Mouse (Mus musculus) brain, embryonic 14.5 days (tissue): ENCODE measurements around the gene Pla2g1b. TPM values are rescaled to one million over a fixed set of nuclear protein-coding genes. Genes with fewer than 3 reads are reported as not detected.

Source experiments
- DNase-seq: peaks from one replicate; pipeline ENCODE4 v3.0.0-alpha.2; 2011; ENCODE audit warnings: low read depth
- CTCF ChIP-seq: fragments of 200-500 bp; IDR thresholded peaks from 2 replicates; pipeline ENCODE4 v1.5.1; 2012; ENCODE audit warnings: inconsistent platforms, mild to moderate bottlenecking, moderate library complexity, borderline replicate concordance; ENCODE audit not compliant: insufficient read depth, insufficient read length; ENCODE audit errors: extremely low read depth
- POLR2A ChIP-seq: fragments of 200-500 bp; IDR thresholded peaks from 2 replicates; pipeline ENCODE4 v1.6.1; 2012; ENCODE audit warnings: mild to moderate bottlenecking, inconsistent platforms, borderline replicate concordance; ENCODE audit not compliant: poor library complexity, insufficient read depth, insufficient read length, severe bottlenecking; ENCODE audit errors: extremely low read depth
- polyA plus RNA-seq: library from polyadenylated mRNA; depleted of rRNA; stranded (reverse); fragments of >200 nt; gene quantifications from 2 replicates; pipeline ENCODE4 v1.2.3, GENCODE M21; 2012; rRNA removed

Pla2g1b gene
- polyA plus RNA-seq, 1 experiment: not detected

GRCm38 (mm10) chr5:115523971-115524370 is 57.9 kb downstream of the Pla2g1b start:
- TF ChIP-seq POLR2A (no peak), CTCF (no peak)
- no peak for DNase-seq

Other genes with a start within 250 kb of the Pla2g1b start
- 57.0 and 82.5 TPM in 2 replicates for gene Pop5, start 230.4 kb upstream of the Pla2g1b start, polyA plus RNA-seq
- gene Rnf10, start 193.4 kb upstream of the Pla2g1b start, polyA plus RNA-seq: 200 and 220 TPM in 2 replicates
- 15.7 and 20.5 TPM in 2 replicates for gene Coq5, start 186.6 kb upstream of the Pla2g1b start, polyA plus RNA-seq
- 602 and 608 TPM in 2 replicates for gene Dynll1, start 165.3 kb upstream of the Pla2g1b start, polyA plus RNA-seq
- gene Srsf9, start 139.1 kb upstream of the Pla2g1b start, polyA plus RNA-seq: 91.9 and 105 TPM in 2 replicates
- gene Gatc, start 125.1 kb upstream of the Pla2g1b start, polyA plus RNA-seq: 26.7 and 36.9 TPM in 2 replicates
- 25.6 and 30.3 TPM in 2 replicates for gene Triap1, start 125.0 kb upstream of the Pla2g1b start, polyA plus RNA-seq
- gene Cox6a1, start 117.3 kb upstream of the Pla2g1b start, polyA plus RNA-seq: 1,091 and 1,648 TPM in 2 replicates
- 232 and 238 TPM in 2 replicates for gene Msi1, start 36.7 kb upstream of the Pla2g1b start, polyA plus RNA-seq
- gene Sirt4, start 18.5 kb downstream of the Pla2g1b start, polyA plus RNA-seq: 57.3 and 89.4 TPM in 2 replicates
- gene Pxn, start 40.4 kb downstream of the Pla2g1b start, polyA plus RNA-seq: 46.9 and 49.7 TPM in 2 replicates
- gene Rplp0, start 93.2 kb downstream of the Pla2g1b start, polyA plus RNA-seq: 2,254 and 2,521 TPM in 2 replicates
- 43.0 and 68.7 TPM in 2 replicates for gene Gcn1l1, start 99.0 kb downstream of the Pla2g1b start, polyA plus RNA-seq
- 96.7 and 102 TPM in 2 replicates for gene Rab35, start 165.6 kb downstream of the Pla2g1b start, polyA plus RNA-seq